Mouse (Mus musculus) heart, embryonic 10.5 days (tissue): Measurements from ENCODE around the gene Alk. TPM values are rescaled to one million over a fixed set of nuclear protein-coding genes. Genes with fewer than 3 reads are reported as not detected.

Source experiments
- DNase-seq: peaks from one replicate; pipeline ENCODE4 v3.0.0-alpha.2; 2017; ENCODE audit warnings: low spot score
- H3K27ac ChIP-seq: fragments of 300-500 bp; sonication (generic); 2 replicates; pipeline ENCODE4 v1.5.1; 2016; ENCODE audit warnings: mild to moderate bottlenecking
- H3K27me3 ChIP-seq: fragments of 300-500 bp; sonication (generic); 2 replicates; pipeline ENCODE4 v1.6.1; 2016; ENCODE audit warnings: mild to moderate bottlenecking; ENCODE audit not compliant: poor library complexity, insufficient read depth, severe bottlenecking
- H3K36me3 ChIP-seq: fragments of 300-500 bp; sonication (generic); 2 replicates; pipeline ENCODE4 v1.6.1; 2016; ENCODE audit warnings: mild to moderate bottlenecking, moderate library complexity
- H3K4me1 ChIP-seq: fragments of 300-500 bp; sonication (generic); 2 replicates; pipeline ENCODE4 v1.6.1; 2016; ENCODE audit warnings: mild to moderate bottlenecking
- H3K4me3 ChIP-seq: fragments of 300-500 bp; sonication (generic); 2 replicates; pipeline ENCODE4 v1.5.1; 2016; ENCODE audit warnings: mild to moderate bottlenecking, moderate library complexity
- H3K9me3 ChIP-seq: fragments of 300-500 bp; sonication (generic); 2 replicates; pipeline ENCODE4 v1.6.1; 2016; ENCODE audit warnings: mild to moderate bottlenecking, moderate library complexity
- WGBS: fragments of 180-500 bp; shearing (Covaris S2); methylation state at CpG from one replicate; pipeline ENCODE4 v1.1.7; 2016; 5-methylcytosine and 5-hydroxymethylcytosine counted together
- polyA plus RNA-seq: library from polyadenylated mRNA; unstranded; fragments of >200 nt; fragmentation: Nextera tagmentation; extraction: Ambion mirVana; gene quantifications from 2 replicates; pipeline ENCODE4 v1.2.1, GENCODE M21; 2016

The Alk gene
- polyA plus RNA-seq, 1 experiment from 2014 or later, result 0.78 TPM

GRCm38 (mm10) chr17:71871981-71872380, 732.4 kb downstream of the Alk start:
- WGBS, result 77% methylated on average over 7 of the region's 7 CpGs
- H3K9me3 ChIP-seq, result no peaks in the 10 kb centered on the region
- H3K4me1 ChIP-seq, result 0 out of 2 replicates have a peak, but pooled peaks cover 8% of the 10 kb centered on the region
- no peaks in the 10 kb centered on the region for H3K27me3 ChIP-seq
- no peaks in the 10 kb centered on the region for H3K36me3 ChIP-seq
- no peak for DNase-seq
- H3K4me3 ChIP-seq, result no peak overlapping the region
- H3K27ac ChIP-seq, result no peak overlapping the region

DNA sequence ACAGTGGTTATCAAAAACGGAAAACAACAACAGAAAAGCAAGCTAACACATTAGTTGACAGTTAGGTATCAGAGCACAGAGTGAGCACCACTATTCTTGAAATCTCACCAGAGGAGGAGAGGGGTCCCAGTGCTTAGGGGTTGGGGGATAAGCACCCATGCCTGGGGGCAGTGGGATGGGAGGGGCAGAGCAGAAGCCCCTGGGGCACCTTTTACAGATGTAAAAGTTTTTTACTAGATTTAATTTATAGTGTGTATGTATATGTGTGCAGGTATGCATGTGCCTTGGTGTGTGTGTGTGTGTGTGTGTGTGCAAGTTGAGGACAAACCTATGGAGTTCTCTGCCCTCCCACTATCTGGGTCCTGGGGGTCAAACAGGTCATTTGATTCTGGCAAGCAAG, 733.8 kb downstream of the Alk start:
- DNase-seq, result no peak
- WGBS, result 78% methylated on average over 1 of the region's 1 CpGs
- Histone ChIP-seq H3K4me3 (no peak overlapping the region), H3K36me3 (no peaks in the 10 kb centered on the region), H3K9me3 (no peaks in the 10 kb centered on the region), H3K27me3 (no peaks in the 10 kb centered on the region), H3K27ac (no peak overlapping the region), H3K4me1 (0 out of 2 replicates have a peak, but pooled peaks cover 8% of the 10 kb centered on the region)

GRCm38 (mm10) chr17:71870232-71870621, 734.2 kb downstream of the Alk start:
- H3K9me3 ChIP-seq, result no peaks in the 10 kb centered on the region

GRCm38 (mm10) chr17:71869372-71870231, 734.8 kb downstream of the Alk start:
- Histone ChIP-seq H3K4me3 (peak overlapping the region; percentile 65), H3K4me1 (0 out of 2 replicates have a peak, but pooled peaks cover 10% of the 10 kb centered on the region), H3K9me3 (no peaks in the 10 kb centered on the region), H3K27ac (peak overlapping the region; percentile 89), H3K36me3 (no peaks in the 10 kb centered on the region), H3K27me3 (no peaks in the 10 kb centered on the region)
- 4% methylated on average over 60 of the region's 60 CpGs for WGBS
- DNase-seq, result peak; percentile 82

More at GRCm38 (mm10) chr17:71870232-71870621, 734.2 kb downstream of the Alk start:
- Histone ChIP-seq H3K27ac (no peak overlapping the region), H3K36me3 (no peaks in the 10 kb centered on the region), H3K4me3 (no peak overlapping the region), H3K27me3 (no peaks in the 10 kb centered on the region), H3K4me1 (0 out of 2 replicates have a peak, but pooled peaks cover 8% of the 10 kb centered on the region)
- 81% methylated on average over 8 of the region's 8 CpGs for WGBS
- no peak for DNase-seq

DNA sequence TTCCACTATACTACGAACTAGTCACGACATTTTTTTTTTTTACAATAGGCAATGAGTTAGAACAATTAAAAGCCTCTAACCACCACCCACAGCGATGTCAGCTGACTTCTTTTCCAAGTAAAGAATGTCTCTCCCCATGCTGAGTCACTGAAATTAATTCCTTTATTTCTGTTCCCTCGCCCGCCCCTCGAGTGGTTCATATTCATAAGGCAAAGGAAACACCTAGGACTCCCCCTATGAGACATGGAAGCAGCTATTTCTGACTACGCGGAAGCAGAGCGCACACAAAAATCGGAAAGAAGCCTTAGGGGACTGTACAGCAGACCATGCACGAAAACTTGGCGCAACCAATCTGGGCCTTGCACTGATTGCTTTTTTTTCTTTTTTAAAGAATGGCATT, 735.6 kb downstream of the Alk start:
- H3K4me3 ChIP-seq, result peak overlapping the region; percentile 65; the same call in 1 of the 2 replicates
- WGBS, result 86% methylated on average over 12 of the region's 12 CpGs

DNA sequence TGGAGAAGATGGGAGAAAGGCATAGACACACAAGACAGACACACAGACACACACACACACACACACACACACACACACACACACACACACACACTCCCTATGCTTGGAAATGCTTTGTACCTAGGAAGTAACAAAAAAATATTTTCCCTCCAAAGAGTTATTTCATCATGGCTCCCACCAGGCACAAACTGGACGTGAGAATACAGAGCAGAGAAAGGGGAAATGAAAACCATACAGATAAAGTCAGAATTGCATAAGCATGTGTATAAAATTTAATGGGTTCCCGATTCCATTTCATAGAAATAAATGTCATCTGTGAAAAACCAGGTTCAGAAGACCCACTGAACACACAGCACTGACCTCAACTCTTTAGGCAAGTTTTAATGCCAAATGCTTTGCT, 736.5 kb downstream of the Alk start:
- H3K36me3 ChIP-seq, result no peaks in the 10 kb centered on the region
- no peaks in the 10 kb centered on the region for H3K9me3 ChIP-seq
- peaks cover 18% of the 10 kb centered on the region; the same call in 1 of the 2 replicates for H3K4me1 ChIP-seq
- H3K4me3 ChIP-seq, result no peak overlapping the region
- no peak for DNase-seq
- 89% methylated on average over 2 of the region's 2 CpGs for WGBS
- H3K27ac ChIP-seq, result no peak overlapping the region
- no peaks in the 10 kb centered on the region for H3K27me3 ChIP-seq

More for the DNA sequence above, 735.6 kb downstream of the Alk start:
- no peak for DNase-seq
- Histone ChIP-seq H3K36me3 (no peaks in the 10 kb centered on the region), H3K9me3 (no peaks in the 10 kb centered on the region), H3K4me1 (peaks cover 15% of the 10 kb centered on the region; the same call in 1 of the 2 replicates), H3K27me3 (no peaks in the 10 kb centered on the region), H3K27ac (no peak overlapping the region)

DNA sequence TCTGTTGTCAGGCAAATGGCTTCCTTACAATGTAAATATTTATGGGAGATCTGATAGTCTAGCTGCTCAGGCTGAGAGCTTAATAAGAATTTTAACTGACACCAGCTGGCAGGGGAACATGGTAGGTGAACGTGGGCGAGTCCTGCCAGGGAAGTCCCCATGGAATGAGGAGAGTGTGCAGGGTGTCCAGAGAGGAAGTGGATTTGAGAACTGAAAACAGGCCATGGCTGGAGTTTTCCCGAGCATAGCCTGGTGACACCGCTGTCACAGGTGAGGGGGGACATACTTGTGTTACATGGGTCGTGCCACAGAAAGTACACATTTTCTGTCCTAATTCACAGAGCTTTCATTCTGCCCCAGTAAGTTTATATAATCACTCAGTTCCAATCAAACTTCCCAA, 739.0 kb downstream of the Alk start:
- H3K27ac ChIP-seq, result no peak overlapping the region
- H3K27me3 ChIP-seq, result no peaks in the 10 kb centered on the region
- no peak for DNase-seq
- no peaks in the 10 kb centered on the region for H3K9me3 ChIP-seq
- 82% methylated on average over 5 of the region's 5 CpGs for WGBS
- peaks cover 18% of the 10 kb centered on the region; the same call in 1 of the 2 replicates for H3K4me1 ChIP-seq
- H3K36me3 ChIP-seq, result no peaks in the 10 kb centered on the region
- H3K4me3 ChIP-seq, result no peak overlapping the region

DNA sequence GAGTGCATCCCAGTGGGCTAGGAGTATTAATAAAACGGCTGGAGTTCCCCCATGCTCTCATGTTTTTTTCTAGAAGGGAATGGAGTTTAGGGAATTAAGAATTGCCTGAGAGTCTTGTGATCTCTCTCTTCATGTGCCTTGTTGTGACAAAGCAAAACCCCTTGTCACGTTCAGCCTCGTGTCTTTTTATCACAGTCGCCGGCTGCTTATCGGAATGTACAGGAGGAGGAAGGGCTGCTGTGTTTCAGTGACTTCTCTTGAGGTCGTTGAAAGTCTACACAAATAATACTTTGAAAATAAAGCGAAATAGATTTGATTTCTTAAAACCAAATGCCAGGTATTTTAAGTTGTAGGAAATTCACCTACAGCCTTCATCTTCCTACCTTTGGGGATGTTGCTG, 740.4 kb downstream of the Alk start:
- no peak overlapping the region for H3K4me3 ChIP-seq
- no peaks in the 10 kb centered on the region for H3K9me3 ChIP-seq
- no peak for DNase-seq
- peaks cover 10% of the 10 kb centered on the region; the same call in 1 of the 2 replicates for H3K4me1 ChIP-seq
- H3K27me3 ChIP-seq, result no peaks in the 10 kb centered on the region
- no peak overlapping the region for H3K27ac ChIP-seq
- WGBS, result 47% methylated on average over 8 of the region's 8 CpGs
- H3K36me3 ChIP-seq, result peaks cover 8% of the 10 kb centered on the region

DNA sequence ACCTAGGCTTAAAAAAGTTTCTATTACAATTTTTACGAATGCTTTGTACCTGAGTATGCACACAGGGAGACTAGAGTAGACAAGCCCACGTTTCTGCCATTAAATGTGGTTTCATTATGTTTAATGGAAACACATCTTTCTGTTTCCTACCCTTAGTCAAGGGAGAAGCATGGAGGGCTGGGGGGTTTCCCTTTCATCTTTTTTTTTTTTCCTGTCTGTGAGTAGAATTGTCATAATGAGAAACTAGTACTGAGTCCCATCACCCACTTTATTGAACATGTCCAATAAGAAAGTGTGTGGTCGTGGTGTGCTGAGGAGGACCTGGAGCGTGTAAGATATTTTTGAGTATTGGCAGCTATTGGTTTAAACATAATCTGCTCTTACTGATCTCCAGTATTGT, 741.5 kb downstream of the Alk start:
- Histone ChIP-seq H3K27ac (no peak overlapping the region), H3K27me3 (no peaks in the 10 kb centered on the region), H3K4me1 (peaks cover 10% of the 10 kb centered on the region; the same call in 1 of the 2 replicates), H3K4me3 (no peak overlapping the region), H3K9me3 (no peaks in the 10 kb centered on the region), H3K36me3 (peaks cover 15% of the 10 kb centered on the region)
- DNase-seq, result no peak
- 80% methylated on average over 4 of the region's 4 CpGs for WGBS

DNA sequence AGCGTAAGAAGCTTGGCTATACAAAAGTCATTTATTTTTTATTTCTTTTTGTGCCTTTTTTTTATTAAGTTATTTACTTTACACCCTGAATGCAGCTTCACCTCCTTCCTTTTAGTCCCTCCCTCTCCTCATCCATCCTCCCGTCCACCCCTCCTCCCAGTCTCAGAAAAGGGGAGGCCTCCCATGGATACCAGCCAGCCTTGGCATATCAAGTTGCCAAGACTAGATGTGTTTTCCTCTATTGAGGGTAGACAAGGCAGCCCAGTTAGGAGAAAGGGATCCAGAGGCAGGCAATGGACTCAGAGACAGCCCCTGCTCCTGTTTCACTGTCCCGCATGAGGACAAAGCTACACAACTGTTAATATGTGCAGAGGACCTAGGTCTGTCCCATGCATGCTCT, 742.2 kb downstream of the Alk start:
- no peaks in the 10 kb centered on the region for H3K27me3 ChIP-seq
- 82% methylated on average over 3 of the region's 3 CpGs for WGBS

GRCm38 (mm10) chr17:71831960-71832359, 772.5 kb downstream of the Alk start:
- Histone ChIP-seq H3K27me3 (no peaks in the 10 kb centered on the region), H3K36me3 (peaks cover 64% of the 10 kb centered on the region), H3K4me1 (peaks cover 12% of the 10 kb centered on the region), H3K27ac (no peak overlapping the region), H3K4me3 (no peak overlapping the region), H3K9me3 (no peaks in the 10 kb centered on the region)
- DNase-seq, result no peak
- WGBS, result 83% methylated on average over 3 of the region's 3 CpGs

More for the DNA sequence above, 742.2 kb downstream of the Alk start:
- no peak overlapping the region for H3K4me3 ChIP-seq
- H3K9me3 ChIP-seq, result no peaks in the 10 kb centered on the region
- H3K27ac ChIP-seq, result no peak overlapping the region
- no peak for DNase-seq
- peaks cover 15% of the 10 kb centered on the region for H3K36me3 ChIP-seq
- peaks cover 10% of the 10 kb centered on the region; the same call in 1 of the 2 replicates for H3K4me1 ChIP-seq

DNA sequence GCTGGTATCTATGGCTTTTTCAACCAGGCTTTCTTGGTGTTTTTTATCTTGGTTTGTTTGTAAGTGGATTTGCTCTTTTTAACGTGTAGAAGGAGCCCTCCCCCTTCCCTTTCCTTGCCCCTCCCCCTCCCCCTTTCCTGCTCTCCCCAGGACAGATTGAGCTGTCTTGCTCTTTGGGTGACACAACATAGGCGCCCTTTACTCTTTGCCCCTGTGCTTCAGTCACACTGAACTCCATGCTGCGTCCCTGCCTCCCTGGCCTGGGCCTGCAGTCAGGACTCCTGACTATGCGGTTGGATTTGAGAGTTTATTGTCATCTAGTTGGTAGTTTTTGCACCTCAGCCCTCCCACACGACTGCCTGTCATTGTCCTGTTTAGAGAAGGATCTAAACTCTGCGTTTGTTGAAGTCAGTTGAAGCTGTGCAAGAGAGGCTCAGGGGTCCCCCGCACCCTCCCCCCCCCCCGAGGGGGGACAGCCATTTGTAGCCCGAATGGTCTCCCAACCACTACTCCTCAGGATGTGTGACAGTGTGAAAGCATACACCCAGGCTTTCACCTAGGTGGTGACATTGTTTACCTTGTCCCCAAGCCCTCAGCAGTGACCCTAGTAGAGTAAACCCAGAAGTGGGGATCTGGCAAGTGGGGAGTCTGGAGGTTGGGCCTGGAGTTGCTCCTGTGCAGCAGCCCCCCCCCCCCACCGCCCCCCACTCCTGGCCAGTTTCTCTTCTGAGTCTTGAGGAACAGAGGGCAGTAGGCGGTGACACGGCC, 775.6 kb downstream of the Alk start:
- H3K27ac ChIP-seq, result no peak overlapping the region
- H3K4me1 ChIP-seq, result peaks cover 19% of the 10 kb centered on the region
- DNase-seq, result no peak
- H3K4me3 ChIP-seq, result no peak overlapping the region
- H3K36me3 ChIP-seq, result peaks cover 59% of the 10 kb centered on the region
- no peaks in the 10 kb centered on the region for H3K27me3 ChIP-seq
- H3K9me3 ChIP-seq, result no peaks in the 10 kb centered on the region
- 40% methylated on average over 12 of the region's 12 CpGs for WGBS

DNA sequence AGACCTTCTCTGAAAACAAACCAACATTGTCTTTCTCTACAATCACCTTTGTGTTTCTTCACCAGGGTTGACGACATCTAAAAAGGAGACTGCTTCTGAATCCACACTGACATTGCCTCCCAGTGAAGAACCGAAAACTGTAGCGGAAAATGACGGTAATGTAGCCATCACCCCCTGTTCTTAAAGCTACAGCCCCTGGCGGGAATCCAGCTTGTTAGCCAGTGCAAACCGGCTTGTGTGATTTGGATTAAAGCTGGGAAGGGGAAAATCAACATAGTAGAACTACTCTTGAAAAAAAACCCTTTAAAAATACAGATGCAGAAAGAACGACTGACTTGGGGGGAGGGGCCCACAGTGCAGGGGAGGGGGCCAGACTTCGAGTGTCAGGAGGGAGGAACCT, 776.8 kb downstream of the Alk start:
- no peak overlapping the region for H3K27ac ChIP-seq
- H3K4me1 ChIP-seq, result peaks cover 19% of the 10 kb centered on the region
- no peaks in the 10 kb centered on the region for H3K9me3 ChIP-seq
- no peak overlapping the region for H3K4me3 ChIP-seq
- H3K36me3 ChIP-seq, result peaks cover 59% of the 10 kb centered on the region
- 69% methylated on average over 8 of the region's 8 CpGs for WGBS
- no peaks in the 10 kb centered on the region for H3K27me3 ChIP-seq
- no peak for DNase-seq
